Mouse (Mus musculus): ENCODE measurements at regions not wholly inside any gene's neighbourhood (a gene's known extent, or its start where the extent isn't known, plus 50 kb on each side); places are given as distances from the start of the nearest gene placed in this dataset.
"Not testable (repeated sequence)": the region's sequence is repeated elsewhere in the genome, so short reads cannot be mapped to it uniquely, and the experiment has no call there.

- not testable (repeated sequence) for ATAC-seq (ENCODE audit: extremely low read depth, insufficient number of reproducible peaks, low FRiP score, poor library complexity, severe bottlenecking)
These were observed 191.4 kb upstream of the Hmga2 start for GRCm38 (mm10) chr10:120667678-120668031.

GRCm38 (mm10) chr10:120666985-120667677 lies 190.9 kb upstream of the Hmga2 start:
- ATAC-seq (ENCODE audit: extremely low read depth, insufficient number of reproducible peaks, low FRiP score, poor library complexity, severe bottlenecking): no peak

DNA sequence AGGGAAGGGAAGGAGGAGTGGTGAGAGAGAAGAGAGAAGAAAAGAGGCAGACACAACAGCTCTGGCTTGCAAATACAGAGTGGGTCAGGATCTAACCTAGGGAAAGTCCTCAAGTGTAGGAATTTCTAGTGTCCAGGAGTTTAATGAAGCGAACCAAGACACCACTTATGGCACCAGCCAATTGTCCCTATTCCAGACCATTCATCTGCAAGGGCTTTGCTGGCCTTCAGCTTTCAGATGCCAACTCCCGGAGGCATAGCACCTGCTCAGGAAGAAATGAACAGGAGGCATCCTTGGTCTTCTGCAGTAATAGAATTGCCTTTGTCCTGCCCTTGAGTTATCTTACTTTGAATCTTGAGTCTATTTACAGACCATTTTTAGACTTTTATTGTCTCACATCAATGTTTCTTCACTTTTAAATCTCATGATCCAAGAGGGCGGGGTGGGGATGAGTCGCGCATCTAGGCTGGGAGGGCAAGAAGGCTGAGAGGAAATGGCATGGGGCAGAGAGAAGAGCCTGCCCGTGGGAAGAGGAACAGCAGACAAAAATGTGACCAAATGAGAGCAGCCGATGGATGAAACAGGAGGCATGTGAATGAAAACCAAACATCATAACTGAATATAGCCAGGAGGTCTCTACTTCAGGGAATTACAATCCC lies 190.1 kb upstream of the Hmga2 start:
- ATAC-seq (ENCODE audit: extremely low read depth, insufficient number of reproducible peaks, low FRiP score, poor library complexity, severe bottlenecking): no peak

GRCm38 (mm10) chr10:120665670-120666069 lies 189.4 kb upstream of the Hmga2 start:
- ATAC-seq (ENCODE audit: extremely low read depth, insufficient number of reproducible peaks, low FRiP score, poor library complexity, severe bottlenecking): no peak

GRCm38 (mm10) chr10:120664419-120664818 lies 188.2 kb upstream of the Hmga2 start:
- no peak for ATAC-seq (ENCODE audit: extremely low read depth, insufficient number of reproducible peaks, low FRiP score, poor library complexity, severe bottlenecking)

DNA sequence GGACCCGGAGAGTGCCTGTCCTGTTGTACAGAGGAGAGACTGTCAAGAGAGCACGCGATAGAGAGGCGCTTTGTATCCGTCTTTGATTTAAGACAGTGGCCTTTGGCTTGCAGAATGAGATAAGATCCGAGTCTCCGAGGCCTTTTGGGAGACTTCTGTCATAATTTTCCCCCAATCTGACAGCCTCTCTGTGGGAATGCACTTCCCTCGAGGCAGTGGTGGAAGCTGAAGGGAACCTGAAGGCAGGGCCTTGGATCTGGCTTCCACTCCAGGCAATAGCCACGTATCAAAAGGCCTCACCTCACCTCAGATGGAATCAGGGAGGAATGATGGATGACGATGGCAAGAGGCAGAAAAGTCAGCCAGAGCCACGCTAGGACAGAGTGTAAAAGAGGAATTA lies 187.1 kb upstream of the Hmga2 start:
- ATAC-seq (ENCODE audit: extremely low read depth, insufficient number of reproducible peaks, low FRiP score, poor library complexity, severe bottlenecking): no peak

DNA sequence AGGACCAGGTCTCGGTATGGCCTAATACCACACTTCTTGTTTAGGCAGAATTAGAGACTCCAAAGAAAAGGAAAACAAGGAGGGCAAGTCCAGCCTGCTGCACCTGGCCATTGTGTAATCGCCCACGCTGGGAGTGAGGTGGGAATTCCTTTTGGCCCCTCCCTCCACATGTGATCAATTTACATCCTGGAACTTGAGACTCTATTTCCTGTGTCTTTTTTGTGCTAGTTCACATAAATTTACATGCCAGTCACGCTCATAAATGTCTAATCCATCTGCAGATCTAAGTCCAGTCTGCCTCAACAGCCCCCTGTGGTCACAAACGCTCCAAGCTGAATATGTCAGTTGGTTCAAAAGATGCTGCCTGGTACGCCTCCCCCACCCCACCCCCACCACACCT lies 184.2 kb upstream of the Hmga2 start:
- no peak for ATAC-seq (ENCODE audit: extremely low read depth, insufficient number of reproducible peaks, low FRiP score, poor library complexity, severe bottlenecking)

DNA sequence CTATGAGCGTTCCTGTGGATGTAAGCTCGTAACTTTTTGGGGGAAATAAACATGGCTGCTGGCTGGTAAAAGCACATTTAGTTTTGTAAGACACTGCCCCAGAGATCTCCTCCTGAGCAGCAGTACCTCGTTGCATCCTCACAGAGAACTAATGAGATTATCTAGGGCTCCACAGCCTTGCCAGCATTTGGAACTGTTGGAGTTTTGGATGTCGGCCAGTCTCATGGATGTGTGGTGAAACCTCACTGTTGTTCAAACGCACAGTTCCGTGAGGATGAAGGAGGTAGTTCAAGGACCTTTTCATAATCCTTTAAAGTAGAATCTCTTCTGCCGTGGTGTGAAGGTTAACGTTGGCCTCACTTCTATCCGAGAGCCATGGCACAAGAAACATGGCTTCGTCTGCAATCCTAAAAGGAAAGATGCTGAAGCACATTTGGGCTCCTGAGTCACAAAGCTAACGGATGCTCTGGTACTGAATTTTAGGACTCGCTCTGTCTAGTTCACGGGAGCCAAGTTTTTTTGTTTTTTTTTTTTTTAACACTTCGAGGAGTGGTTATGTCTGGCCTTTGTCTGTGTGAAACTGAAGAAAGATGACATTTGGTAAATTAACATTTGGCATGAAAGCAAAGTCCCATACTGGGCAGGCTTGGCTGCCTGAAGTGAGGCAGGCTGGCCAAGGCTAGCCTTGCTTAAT lies 179.1 kb upstream of the Hmga2 start:
- no peak for ATAC-seq (ENCODE audit: extremely low read depth, insufficient number of reproducible peaks, low FRiP score, poor library complexity, severe bottlenecking)

DNA sequence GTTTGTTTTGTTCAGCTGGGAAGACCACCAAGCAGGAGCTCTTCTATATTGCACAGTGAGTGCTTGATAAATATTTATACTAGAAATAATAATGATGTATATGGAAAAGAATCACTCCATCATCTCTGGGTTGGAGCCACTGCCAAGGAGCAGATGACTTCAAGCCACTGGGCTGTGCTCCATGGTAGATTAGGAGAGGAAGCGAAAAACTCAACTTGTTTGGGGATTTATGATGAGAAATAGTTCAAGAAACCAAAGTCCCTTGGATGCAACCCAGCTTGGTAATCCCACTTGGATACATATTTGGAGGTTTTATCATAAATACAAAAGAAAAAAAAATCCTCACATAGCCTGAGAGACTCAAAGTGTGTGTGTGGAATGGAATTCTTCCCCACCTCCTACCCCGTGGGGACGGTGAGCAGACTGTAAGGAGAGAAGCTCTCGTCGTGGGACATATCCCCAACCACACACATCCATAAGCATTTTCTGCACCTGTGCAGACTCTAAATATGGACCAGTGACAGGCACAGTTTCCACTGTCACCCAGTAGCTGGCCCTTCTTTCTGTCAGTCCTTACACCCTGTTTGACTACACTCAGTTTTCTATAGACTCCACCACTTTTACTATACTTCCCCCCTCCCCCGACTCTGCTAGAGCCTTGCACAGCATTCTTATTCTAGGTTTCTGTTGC lies 176.4 kb upstream of the Hmga2 start:
- no peak for ATAC-seq (ENCODE audit: extremely low read depth, insufficient number of reproducible peaks, low FRiP score, poor library complexity, severe bottlenecking)

GRCm38 (mm10) chr10:120651845-120652244 lies 175.6 kb upstream of the Hmga2 start:
- no peak for ATAC-seq (ENCODE audit: extremely low read depth, insufficient number of reproducible peaks, low FRiP score, poor library complexity, severe bottlenecking)

GRCm38 (mm10) chr10:120650336-120650735 lies 174.1 kb upstream of the Hmga2 start:
- ATAC-seq (ENCODE audit: extremely low read depth, insufficient number of reproducible peaks, low FRiP score, poor library complexity, severe bottlenecking): no peak

DNA sequence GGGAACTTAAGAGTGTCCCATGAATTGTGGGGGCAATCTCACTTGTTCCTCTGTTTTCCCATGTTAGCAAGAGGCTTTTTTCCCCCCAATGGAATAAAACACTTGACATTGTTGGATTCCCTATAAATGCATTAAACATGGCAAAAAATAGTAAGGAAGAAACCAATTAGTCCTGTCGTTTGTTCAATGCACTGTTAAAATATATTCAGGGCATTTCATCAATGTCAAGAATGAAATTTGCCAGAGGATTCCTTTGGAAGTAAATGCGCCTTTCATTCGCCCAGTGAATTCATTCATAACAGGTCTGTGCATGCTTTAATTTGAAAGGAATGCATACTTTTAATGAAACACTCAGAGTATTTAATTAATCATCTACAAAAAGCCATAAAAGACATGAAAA lies 172.5 kb upstream of the Hmga2 start:
- no peak for ATAC-seq (ENCODE audit: extremely low read depth, insufficient number of reproducible peaks, low FRiP score, poor library complexity, severe bottlenecking)

GRCm38 (mm10) chr10:120648031-120648430 lies 171.8 kb upstream of the Hmga2 start:
- ATAC-seq (ENCODE audit: extremely low read depth, insufficient number of reproducible peaks, low FRiP score, poor library complexity, severe bottlenecking): no peak

DNA sequence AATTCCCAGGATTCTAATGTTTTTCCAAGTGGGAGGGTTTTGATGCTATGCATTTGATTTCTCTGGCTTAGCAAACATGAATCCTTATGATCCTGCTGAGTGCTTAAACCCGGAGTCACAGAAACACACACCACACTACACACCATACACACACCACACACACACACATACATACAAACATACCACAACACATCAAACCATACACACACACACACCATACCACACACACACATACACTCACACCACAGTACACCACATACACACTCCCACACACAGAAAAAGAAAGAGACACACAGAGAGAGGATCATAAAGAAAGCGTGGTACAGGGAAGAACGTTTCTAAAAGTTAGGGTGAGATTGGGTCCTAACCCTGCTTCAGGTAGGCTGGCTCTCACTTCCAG lies 171.1 kb upstream of the Hmga2 start:
- no peak for ATAC-seq (ENCODE audit: extremely low read depth, insufficient number of reproducible peaks, low FRiP score, poor library complexity, severe bottlenecking)

- no peak for ATAC-seq (ENCODE audit: extremely low read depth, insufficient number of reproducible peaks, low FRiP score, poor library complexity, severe bottlenecking)
These were observed 170.6 kb upstream of the Hmga2 start for GRCm38 (mm10) chr10:120646862-120647311.

GRCm38 (mm10) chr10:120640847-120641246 lies 164.6 kb upstream of the Hmga2 start:
- ATAC-seq (ENCODE audit: extremely low read depth, insufficient number of reproducible peaks, low FRiP score, poor library complexity, severe bottlenecking): no peak

DNA sequence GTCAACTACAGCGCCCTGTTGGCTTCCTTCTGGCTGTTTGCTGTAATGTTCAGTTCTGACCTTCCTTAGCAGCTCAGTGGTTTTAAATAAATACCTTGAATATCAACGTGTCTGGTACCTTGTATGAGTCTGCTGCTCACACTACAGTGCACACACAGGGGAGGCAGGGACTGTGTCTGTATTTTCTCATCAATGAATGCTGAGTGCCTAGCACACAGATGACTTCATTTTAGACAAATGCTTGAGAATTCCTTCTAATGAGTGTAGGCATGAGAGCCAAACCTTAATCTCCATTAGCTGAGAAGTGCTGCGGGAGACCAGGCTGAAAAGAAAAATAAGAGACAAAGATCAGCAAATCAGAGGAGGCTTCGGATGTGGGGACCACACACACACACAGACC lies 162.0 kb upstream of the Hmga2 start:
- ATAC-seq (ENCODE audit: extremely low read depth, insufficient number of reproducible peaks, low FRiP score, poor library complexity, severe bottlenecking): no peak

- no peak for ATAC-seq (ENCODE audit: extremely low read depth, insufficient number of reproducible peaks, low FRiP score, poor library complexity, severe bottlenecking)
These were observed 159.7 kb upstream of the Hmga2 start for GRCm38 (mm10) chr10:120635818-120636543.

GRCm38 (mm10) chr10:120635194-120635593 lies 158.9 kb upstream of the Hmga2 start:
- ATAC-seq (ENCODE audit: extremely low read depth, insufficient number of reproducible peaks, low FRiP score, poor library complexity, severe bottlenecking): no peak
